Mouse (Mus musculus) layer of hippocampus, postnatal 14 days (tissue): ENCODE results near the gene Vangl1. TPM values are rescaled to one million over a fixed set of nuclear protein-coding genes. Genes with fewer than 3 reads are reported as not detected.
"Not testable (repeated sequence)": the region's sequence is repeated elsewhere in the genome, so short reads cannot be mapped to it uniquely, and the experiment has no call there.

ENCODE experiments used
- DNase-seq, 2 experiments: peaks; one replicate each; pipeline ENCODE4 v3.0.0; 2021 to 2022; ENCODE audit warnings: low spot score in 2 of 2, mixed read lengths in 1 of 2
- total RNA-seq, 2 experiments: library from RNA; stranded (reverse); gene quantifications; 2 replicates each; pipeline ENCODE4 v1.2.3; 2021

Gene Vangl1
- total RNA-seq, 2 experiments from 2014 or later: 9.2 to 12.5 TPM

DNA sequence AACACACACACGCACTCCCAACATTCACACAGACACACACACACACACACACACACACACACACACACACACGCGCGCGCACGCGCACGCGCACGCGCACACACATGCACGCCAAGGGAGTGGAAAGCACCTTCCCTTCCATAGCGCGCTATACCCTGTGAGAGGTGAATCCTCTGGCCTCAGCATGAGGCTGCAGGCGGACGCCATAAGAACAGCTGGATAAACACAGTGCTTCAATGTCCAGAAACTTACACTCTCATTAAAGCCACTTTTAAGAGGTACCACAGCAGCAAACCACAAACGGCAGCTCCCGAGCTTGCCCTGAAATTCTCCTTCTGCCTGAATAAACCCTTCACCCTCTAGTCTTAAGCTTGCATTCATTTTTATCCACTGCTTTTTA is 28.8 kb downstream of the Vangl1 start:
- DNase-seq: no peak

DNA sequence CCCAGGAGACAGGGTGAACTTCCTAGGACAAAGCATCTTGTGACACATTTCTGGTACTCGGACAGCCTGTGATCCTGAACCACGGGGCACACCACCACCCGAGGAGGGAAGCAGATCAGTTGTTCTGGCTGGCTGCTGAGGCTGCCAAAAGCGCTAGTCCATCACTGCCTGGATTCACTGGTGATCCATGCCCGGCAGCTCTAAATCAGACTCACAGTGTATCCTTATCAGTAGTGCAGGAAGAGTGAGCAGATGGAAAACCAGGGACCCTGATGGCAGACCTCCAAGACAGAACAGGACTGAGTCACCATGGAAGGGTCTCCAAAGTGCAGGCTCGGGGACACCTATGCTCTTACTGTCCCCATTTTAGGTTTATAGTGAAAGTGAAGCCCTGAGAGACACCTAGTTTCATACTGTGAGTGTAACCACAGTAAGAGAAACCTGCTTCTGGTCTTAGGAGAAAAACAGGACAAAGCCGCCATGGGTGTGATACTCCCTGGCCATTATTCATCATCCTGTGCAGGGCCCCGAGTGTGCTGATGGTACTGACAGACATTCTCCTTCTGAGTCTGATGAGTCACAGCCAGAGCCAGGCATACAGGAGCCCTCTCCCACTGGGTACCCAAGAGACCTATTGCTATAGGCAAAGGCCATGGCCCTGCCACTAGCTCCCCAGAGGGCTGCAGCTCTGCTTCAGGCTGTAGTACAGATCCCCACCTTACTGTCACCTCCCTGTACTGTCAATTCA is 30.2 kb downstream of the Vangl1 start:
- no peak for DNase-seq

DNA sequence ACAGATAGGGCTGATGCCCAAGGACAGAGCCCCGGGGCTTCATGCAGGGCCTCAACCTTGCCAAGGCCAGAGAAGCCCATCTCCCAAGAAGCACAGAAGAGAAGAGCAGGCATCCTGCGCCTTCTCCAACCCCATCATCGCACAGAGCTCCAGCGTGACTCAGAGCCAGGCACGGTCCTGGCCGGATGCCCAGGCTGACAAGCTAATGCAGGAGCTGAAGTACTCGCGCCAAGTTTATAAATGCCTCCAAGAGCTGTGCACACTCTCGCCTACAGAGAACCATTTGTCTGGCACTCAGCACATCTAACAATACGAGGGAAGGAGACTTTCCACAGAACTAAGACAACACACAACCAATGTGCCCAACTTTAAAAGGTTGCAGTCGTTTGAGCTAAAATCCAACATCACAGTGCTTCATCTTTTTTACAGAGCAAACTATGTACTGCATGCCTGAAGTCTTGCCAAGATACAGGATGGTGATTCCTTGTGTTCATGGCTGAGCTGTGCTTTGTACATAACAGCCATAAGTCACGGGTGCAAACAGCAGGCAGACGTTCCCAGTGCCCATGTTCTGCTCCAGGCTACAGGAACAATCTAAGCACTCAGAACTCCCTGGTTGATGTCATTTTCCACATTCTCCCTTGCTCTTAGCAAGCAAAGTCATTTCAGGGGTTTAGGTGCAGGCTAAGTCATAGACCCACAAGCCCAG is 35.1 kb downstream of the Vangl1 start:
- DNase-seq: peak; percentile 89 to 97

DNA sequence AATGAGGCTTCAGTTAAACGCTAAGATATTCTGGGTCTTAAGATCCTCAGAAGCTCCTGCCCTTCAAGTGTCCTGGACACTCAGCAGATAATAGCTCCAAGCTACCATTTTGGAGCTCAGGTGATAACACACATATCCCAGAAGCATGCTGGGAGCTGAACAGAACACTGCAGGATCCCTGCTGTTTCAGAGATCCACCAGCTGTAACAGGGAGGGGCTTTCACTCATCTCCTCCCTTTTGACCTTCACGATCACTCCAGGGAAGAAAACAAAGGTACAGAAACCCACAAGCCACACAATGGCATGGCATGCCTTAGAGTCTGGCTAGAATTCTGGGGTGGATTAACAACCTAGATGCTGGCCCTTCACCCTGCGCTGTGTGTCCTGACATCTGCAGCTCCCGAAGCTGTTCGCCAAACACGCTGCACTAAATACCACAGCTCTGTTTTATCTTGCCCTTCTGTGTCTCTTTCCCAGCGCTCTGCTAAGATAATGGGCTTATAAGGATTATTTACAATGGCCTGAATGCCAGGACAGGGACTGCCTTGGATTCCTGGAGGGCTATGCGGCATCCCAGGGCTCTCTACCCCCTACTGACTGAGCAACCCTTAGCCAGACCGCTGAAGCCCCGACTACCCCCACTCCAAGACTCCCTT is 36.8 kb downstream of the Vangl1 start:
- no peak for DNase-seq

DNA sequence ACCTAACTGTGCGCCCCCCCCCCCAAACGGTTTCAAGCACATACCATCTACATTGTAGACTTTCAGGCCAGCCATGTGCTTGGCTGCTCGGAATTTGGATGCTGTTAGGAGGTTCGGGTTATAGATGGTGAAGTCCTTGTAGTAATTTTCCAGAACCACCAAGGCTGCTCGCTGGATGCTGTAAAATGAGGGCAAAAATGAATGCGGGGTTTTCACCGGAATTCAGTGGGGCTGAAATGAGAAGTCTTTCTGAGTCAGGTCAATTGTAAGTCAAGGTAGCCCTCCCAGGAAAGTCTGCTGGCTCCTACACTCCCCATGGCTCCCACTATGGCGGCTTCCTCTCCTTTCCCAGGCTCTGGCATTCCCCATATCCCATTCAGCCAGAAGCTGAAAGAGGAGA is 37.7 kb downstream of the Vangl1 start:
- no peak for DNase-seq

DNA sequence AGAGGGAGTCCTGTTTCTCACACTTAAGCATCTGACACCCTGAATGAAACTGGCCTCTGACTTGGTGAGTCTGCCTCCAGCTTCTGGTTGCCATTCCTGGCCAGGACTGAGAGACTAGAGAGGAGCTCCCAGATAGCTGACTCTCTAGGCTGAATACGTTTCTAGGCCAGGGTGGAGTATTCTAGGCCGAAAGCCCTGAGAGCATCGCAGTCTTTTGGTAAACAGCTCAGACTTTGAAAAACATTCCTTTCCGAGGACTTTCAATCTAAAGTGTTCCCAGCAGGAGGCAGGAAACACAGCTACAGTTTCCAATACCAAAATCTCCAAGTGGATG is 38.2 kb downstream of the Vangl1 start:
- no peak for DNase-seq

DNA sequence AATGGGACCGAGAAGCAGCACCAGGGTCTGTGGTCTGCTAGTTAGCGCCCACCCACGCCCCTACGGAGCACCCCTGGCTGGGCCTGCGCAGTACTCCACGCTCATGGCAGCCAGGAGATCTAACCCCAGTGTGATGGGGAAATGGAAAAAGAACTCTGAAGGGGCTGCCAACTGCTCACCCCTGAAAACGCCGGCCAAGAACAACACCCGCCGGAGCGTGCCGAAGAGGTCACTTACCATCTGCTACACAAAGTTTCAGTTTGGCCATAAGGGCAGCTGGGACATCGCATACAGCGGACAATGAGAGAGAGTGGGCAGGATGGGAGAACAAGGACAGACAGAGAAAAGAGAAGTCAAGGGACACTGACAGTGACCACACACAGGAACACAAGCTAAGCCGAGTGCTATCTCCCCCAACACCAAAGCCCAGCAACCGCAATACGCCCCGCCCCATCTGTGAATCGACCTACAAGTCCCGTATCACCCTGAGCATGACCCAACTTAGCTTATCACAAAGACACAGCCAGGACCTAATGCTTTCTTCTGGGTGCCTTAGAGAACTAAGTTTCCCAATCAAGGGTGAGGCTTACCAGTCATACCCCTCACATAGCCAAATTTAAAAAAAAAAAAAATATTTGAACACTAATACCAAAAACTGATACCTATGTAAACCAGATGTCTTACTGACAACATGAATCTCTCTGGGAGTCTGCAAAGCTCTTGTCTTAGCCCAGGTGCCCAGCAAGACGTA is 38.8 kb downstream of the Vangl1 start:
- no peak for DNase-seq

DNA sequence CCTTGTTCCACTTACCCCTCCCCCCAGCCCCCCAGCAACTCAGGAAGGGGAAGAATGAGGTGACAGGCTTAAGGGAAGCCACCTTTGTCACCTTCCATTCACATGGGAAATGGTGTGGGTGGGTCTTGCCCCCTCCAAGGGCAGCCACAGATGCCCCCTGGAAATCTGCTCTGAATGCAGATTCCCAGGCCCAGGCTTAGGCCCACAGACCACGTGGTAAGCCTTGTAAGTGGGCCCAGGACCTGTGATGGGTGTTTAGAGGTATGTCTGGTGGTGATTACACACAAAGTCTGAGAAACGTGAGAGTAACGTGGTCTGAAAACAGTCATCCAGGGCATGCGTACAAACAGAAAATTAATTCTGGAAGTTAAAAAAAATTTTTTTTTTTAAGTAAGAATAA is 39.6 kb downstream of the Vangl1 start:
- no peak for DNase-seq

DNA sequence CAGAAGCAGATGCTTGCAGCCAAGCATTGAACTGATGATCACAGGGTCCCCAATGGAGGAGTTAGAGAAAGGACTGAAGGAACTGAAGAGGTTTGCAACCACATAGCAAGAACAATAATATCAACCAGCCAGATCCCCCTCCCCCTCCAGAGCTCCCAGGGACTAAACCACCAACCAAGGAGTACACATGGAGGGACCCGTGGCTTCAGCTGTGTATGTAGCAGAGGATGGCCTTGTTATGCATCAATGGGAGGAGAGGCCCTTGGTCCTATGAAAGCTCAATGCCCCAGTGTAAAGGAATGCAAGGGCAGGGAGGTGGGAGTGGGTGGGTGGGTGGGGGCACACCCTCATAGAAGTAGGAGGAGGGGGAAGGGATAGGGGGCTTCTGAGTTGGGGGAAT is 40.6 kb downstream of the Vangl1 start:
- DNase-seq: not testable (repeated sequence)

DNA sequence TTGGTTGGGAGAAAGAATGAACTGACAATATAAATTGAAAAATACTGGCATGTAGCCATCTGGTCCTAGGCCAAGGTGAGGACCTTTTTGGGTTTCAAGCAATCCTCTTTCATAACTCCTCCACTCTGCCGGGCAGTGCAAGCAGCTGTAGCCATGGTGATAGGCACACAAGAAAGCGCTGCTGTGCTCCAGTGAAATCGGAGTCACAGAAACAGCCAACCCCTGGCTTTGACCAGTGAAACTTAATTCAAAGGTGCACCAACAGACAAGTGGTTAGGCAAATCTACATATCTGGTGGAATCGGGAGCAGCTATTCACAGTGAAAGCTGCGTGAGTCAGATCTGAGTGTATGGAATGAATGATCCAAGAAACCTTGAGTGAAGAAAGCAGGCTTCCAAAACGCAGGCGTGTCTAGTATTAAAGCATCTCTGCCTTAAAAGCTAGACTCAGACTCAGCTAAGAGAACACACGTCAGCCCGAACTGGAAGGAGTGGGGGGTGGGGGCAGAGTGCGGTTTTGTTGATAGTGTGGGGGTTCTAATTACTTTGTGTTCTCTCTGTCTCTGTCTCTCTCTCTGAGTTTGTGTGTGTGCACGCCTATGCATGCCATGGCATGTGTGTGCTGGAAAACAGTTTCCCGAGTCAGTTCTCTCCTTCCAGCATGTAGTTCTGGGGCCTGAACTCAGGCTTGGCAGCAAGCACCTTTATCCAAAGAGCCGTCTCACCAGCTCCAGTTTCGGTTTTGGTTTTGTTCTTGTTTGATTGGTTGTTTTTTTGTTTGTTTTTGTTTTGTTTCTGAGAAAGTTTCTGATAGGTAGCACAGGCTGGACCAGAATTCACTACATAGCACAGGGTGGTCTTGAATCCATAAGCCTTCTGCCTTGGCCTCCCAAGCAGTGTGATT is 44.8 kb downstream of the Vangl1 start:
- no peak for DNase-seq

DNA sequence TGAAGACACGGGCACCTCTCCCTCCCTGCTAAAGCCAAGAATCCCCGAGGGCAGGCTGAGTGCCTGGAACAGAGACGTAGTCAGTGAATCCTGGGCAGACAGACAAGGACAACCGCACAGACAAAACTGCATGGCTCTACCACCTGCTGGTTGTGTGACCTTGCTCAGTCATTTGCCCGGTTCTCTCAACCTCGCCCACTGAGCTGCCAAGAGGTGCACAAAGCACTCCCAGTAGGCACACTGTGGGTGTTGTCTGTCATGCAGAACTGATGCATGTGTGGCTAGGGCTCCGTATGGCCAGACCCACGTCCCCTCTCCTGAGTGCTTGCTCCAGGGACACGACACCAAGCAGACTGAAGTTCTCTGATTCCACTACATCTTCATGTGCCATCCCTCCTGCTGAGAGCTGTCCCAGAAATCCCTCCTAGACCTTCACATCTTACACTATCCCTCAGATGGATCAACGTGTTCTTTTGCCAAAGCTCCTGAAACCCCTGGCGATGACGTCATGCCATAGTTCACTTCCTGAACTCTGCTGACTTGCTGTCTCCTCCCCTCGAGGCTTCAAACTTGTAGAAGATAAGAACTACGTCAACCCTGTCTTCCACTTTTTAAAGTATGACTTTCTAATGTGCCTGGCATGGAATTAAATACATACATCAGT is 45.6 kb downstream of the Vangl1 start:
- DNase-seq: no peak

DNA sequence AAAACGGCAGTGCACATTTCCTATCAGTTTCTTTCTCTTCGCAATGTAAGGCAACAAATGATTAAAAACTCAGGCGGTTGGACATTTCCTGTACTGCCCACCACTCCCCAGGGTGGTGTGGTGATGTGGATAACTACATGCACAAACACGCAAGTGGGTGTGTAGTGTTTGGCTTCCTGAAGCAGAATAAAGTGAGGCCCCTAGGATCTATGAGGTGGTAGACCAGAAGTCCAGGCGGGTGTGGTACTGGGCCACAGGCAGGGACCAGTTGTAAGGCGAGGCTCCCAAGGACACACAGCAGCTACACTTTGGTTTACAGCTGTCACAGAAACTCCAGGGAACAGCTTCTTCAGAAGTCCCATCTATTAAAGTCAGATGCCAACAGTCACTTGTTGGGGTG is 46.8 kb downstream of the Vangl1 start:
- no peak for DNase-seq

DNA sequence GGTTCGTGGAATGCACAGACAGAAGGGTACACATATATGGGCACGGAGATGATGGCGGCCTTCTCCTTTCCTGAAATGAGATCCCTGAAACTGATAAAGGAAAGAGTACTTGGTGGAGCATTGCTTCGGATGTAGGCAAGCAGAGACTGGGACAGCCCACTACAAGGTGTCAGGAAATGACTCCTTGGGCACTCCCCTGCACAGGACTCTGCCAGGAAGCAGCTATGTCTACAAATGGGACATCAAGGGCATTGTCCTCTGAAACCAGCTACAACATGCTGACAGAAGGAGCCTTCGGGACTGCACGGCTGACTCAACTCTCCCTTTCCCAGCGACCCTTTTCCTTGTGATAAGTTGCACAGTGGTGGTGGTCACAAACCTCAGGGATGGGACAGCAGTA is 47.8 kb downstream of the Vangl1 start:
- DNase-seq: no peak

DNA sequence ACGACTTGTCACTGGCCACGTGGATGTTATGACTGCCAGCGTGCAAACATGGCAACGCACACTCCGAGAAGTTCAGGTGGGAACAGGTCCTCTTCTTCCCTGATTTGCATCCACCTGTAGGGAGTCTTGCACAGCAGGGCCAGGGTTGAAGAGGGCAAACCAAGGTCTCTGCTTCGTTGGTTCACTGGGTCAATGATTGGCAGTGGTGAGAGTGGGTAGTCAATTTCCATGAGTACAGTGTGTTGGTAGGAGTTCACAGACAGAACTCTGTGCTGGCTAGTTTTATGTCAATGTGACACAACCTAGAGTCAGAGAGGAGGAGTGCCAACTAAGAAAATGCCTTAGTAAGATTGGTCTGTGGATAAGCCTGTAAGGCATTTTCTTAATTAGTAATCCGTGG is 50.4 kb downstream of the Vangl1 start:
- DNase-seq: no peak

DNA sequence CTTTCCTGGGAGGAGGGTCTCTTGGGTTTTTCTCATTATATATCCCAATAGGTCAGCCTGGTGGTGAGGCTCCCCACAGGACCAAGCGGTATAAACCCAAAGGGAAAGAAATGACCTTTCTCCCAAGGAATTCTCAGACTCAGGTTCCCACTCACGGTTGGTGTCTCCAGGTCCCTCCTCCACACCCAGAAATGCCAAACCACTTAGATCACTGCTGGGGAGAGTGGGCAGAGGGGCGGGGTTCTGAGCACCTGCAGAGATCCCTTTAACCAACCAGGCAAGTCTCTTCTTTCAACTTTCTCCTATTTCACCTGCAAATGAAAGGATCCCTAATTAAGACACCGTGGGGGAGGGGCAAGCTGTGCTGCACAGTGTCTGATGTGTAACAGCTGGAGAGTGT is 51.6 kb downstream of the Vangl1 start:
- no peak for DNase-seq

DNA sequence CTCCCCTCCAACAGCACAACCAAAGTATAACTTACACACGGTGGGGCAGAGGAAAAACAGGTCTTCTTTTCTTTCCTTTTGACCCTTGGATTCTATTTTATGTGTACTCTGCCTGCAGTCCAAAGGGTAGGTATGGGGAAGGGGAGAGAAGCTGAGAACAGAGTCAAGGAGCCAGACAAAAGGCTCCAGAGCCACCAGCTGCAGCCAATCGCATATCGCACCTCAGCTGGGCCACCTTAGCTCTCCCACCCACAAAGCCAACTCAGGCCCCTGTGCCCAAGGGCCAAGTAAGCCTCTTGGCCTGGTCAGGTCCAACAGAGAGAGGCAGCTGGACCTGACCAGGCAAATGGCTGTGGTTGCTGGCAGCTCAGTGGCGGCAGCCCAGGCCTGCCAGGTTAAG is 52.0 kb downstream of the Vangl1 start:
- DNase-seq: no peak

DNA sequence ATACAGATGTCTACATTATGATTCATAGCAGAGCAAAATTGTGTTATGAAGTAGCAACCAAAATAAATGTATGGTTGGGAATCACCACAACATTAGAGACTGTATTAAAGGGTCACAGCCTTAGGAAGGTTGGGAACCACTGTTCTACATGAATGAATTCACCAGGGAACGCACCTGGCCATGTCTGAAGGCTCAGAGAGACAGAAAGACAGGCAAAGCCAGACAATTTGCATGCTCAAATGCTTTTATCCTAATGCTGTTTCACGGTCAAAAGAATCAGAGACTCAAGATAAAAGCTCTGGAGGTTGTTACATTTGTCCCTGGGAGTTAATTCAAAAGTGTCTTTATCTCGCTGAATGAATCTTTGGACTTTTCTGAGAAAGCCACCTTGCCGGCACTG is 52.6 kb downstream of the Vangl1 start:
- no peak for DNase-seq

DNA sequence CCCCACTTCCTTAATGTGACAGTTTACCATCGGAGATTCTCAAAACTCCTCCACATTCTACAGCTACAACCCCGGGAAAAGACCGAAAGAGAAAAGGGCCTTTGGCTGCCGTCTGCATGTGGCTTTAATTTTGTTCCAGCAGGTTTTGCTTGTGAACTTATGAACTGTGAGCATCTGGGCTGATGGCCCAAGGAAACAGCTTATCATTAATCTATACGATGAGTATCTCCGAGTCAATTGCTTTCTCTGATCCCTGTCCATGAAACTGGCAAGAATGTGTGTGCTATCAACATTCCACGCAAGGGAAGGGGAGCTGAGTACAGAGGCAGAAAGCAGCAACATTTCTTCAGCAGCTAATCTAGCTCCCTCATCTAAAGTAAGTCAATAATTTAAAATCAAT is 54.6 kb downstream of the Vangl1 start:
- DNase-seq: no peak

DNA sequence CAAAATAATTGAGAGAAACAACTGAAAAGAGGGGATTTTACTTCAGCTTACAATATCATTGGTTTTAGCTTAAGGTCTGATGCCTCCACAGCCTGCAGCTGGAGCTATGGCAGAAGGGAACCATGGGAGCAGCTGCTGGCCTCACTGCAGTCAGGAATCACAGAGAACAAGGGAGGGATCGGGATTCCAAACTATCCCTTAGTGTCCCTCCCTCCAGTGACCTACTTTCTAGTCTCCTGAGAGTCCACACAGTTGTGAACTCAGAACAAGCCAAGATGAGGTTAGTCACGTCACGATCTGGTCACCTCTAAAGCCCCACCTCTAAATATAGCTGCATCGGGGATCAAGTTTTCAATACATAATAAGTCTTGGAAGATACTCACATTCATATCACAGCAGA is 57.3 kb downstream of the Vangl1 start:
- no peak for DNase-seq

DNA sequence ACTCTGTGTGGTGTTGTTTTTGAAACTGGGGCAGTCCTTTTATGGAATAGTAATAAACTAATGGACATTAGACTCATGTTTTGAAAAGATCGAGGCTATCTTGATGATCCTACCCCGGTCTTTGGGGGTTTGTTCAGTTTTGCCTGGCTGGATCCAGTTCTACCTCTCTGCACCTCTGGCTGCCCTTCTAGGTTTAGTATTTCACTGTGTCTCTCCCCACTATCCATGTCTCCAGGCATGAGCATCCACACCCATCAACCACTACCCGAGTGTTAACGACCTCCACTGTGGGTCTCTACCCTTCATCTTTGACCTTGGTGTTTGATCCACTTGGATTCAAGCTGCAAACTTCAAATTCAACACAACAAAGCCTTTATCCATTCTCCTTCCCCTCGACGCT is 58.1 kb downstream of the Vangl1 start:
- no peak for DNase-seq
